Mouse (Mus musculus) limb, embryonic 13.5 days (tissue): Measurements from ENCODE around the gene Hpca. TPM values are rescaled to one million over a fixed set of nuclear protein-coding genes. Genes with fewer than 3 reads are reported as not detected.

Source experiments
- ATAC-seq: fragments of 200-750 bp; cut with Nextera tagmentation; 2 replicates; pipeline ENCODE4 v1.8.0; 2017; ENCODE audit warnings: low read depth, moderate number of reproducible peaks, moderate TSS enrichment; ENCODE audit not compliant: low FRiP score
- H3K27ac ChIP-seq: fragments of 300-500 bp; sonication (generic); 2 replicates; pipeline ENCODE4 v1.5.1; 2015; ENCODE audit warnings: inconsistent platforms, mild to moderate bottlenecking, moderate library complexity
- H3K27me3 ChIP-seq: fragments of 300-500 bp; sonication (generic); 2 replicates; pipeline ENCODE4 v1.6.1; 2015; ENCODE audit warnings: mild to moderate bottlenecking, inconsistent platforms
- H3K36me3 ChIP-seq: fragments of 300-500 bp; sonication (generic); 2 replicates; pipeline ENCODE4 v1.6.1; 2015; ENCODE audit warnings: inconsistent platforms, mild to moderate bottlenecking, moderate library complexity
- H3K4me1 ChIP-seq: fragments of 300-500 bp; sonication (generic); 2 replicates; pipeline ENCODE4 v1.6.1; 2015; ENCODE audit warnings: inconsistent platforms
- H3K4me2 ChIP-seq: fragments of 300-500 bp; sonication (generic); replicated peaks from 2 replicates; pipeline ENCODE4 v1.6.1; 2015; ENCODE audit warnings: inconsistent platforms, mild to moderate bottlenecking, moderate library complexity
- H3K4me3 ChIP-seq: fragments of 300-500 bp; sonication (generic); 2 replicates; pipeline ENCODE4 v1.5.1; 2015; ENCODE audit warnings: moderate library complexity, mild to moderate bottlenecking, inconsistent platforms
- H3K9ac ChIP-seq: fragments of 300-500 bp; sonication (generic); 2 replicates; pipeline ENCODE4 v1.6.1; 2015; ENCODE audit warnings: mild to moderate bottlenecking, inconsistent platforms
- H3K9me3 ChIP-seq: fragments of 300-500 bp; sonication (generic); 2 replicates; pipeline ENCODE4 v1.6.1; 2016; ENCODE audit warnings: inconsistent platforms
- WGBS: fragments of 180-500 bp; shearing (Covaris S2); methylation state at CpG from one replicate; pipeline ENCODE4 v1.1.7; 2015; 5-methylcytosine and 5-hydroxymethylcytosine counted together
- polyA plus RNA-seq: library from polyadenylated mRNA; unstranded; fragments of >200 nt; fragmentation: Nextera tagmentation; extraction: Ambion mirVana; gene quantifications from 2 replicates; pipeline ENCODE4 v1.2.1, GENCODE M21; 2015

The Hpca gene
- polyA plus RNA-seq, 1 experiment from 2014 or later, result 1.2 TPM

DNA sequence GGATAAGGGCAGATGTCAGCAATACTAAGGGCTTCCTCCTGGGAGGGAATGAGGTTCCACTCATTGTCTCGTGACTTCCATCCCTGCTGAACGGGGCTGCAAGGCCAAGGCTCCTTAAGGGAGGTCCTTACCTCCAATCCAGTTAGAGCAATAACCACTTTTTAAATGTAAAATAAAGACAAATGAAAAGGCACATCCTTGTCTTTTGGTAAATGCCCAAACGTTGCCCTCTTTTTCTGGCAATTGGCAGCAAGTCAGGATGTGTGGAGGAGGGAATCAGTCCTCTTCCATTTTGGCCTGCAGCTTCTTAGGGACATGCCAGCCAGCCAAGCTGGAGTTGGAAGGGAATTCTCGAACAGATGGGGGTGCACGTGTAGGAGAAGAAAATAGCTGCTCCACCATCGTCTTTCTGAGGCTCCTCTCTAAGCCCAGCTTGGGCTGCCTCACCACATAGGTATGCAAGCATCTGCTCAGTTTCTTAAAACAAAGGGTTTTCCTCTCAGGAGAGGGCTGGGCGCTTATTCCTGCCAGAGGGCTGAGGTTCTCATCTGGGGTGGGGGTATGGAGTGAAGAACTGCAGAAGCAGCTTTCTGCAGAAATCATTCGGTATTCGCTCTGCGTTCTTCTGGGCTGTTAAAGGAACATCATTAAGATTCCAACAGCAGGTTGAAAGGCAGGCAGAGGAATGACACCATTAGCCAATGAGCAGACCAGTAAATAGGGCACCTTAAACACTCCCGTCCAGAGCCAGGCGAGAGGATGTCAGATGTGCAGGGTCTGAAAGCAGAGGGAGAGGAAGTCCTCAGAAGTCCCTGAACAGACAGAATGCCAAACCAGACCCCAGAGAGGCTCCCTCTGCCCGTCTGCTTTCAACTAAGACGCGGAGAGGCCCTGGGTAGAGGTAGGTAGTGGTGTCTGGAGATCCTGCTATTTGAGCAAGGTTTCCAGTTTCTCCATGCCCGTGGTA lies 22.8 kb upstream of the Hpca start:
- H3K27ac ChIP-seq, result peak overlapping the region; percentile 83
- H3K9ac ChIP-seq, result peak overlapping the region; percentile 45; the same call in 1 of the 2 replicates
- 39% methylated on average over 16 of the region's 16 CpGs for WGBS
- 0 out of 2 replicates have a peak, but pooled peaks cover under 1% of the 10 kb centered on the region for H3K27me3 ChIP-seq
- H3K36me3 ChIP-seq, result peaks cover 43% of the 10 kb centered on the region
- peak; percentile 80 for ATAC-seq
- H3K9me3 ChIP-seq, result no peaks in the 10 kb centered on the region
- H3K4me2 ChIP-seq, result peak overlapping the region; percentile 16; the same call in 1 of the 2 replicates
- H3K4me1 ChIP-seq, result peaks cover 34% of the 10 kb centered on the region
- no peak overlapping the region for H3K4me3 ChIP-seq

DNA sequence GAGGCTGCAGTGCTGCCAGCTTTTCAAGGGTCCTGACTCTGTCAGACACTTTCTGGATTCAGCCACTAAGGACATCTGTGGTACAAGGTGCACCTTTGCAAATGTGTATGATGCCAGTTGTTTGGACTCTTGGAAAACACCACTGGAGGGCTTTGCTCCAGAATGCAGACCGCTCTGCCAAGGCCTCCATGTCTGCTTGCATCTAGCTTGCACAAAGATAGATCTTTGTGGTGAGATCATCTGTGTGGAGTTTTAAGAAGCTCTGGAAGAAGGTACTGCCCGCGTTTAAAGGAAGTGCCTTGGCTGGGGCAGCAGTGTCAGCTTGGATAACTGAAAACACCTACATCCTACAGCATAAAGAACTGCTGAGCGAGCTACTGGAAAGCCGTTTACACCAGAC lies 21.7 kb upstream of the Hpca start:
- H3K4me1 ChIP-seq, result peaks cover 34% of the 10 kb centered on the region
- no peaks in the 10 kb centered on the region for H3K9me3 ChIP-seq
- H3K27me3 ChIP-seq, result peaks cover 10% of the 10 kb centered on the region; the same call in 1 of the 2 replicates
- no peak overlapping the region for H3K9ac ChIP-seq
- no peak for ATAC-seq
- H3K36me3 ChIP-seq, result peaks cover 33% of the 10 kb centered on the region
- no peak overlapping the region for H3K27ac ChIP-seq
- 82% methylated on average over 5 of the region's 5 CpGs for WGBS
- no peak overlapping the region for H3K4me3 ChIP-seq
- H3K4me2 ChIP-seq, result no peak overlapping the region

DNA sequence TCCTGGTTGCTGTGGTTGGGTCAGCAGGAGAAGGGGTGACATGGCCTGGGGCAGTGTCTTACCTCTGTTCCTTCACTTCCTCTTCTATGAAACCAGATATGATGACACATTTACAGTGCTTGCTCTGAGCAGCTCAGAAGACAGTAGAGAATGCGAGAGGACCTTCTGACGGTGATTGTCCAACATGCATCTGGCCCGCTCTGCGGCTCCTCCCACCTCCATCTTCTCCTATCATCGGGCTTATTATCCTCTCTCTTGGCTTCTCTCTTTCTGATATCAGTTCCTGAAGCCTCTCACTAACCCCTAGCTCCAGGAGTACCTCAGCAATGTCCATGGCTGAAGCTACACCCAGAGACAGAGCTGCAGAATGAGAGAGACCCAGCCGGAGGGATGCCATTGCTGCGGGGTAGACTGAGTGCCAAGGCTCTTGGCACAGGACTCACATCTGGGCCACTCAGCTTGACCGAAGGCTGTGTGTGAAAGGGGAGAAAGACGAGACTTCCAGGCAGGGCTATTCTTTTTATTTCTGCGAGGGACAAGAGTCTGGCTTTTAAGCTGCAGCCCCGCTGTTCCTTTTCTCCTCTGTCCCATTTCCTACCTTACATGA lies 20.7 kb upstream of the Hpca start:
- no peak for ATAC-seq
- Histone ChIP-seq H3K9ac (no peak overlapping the region), H3K27ac (no peak overlapping the region), H3K27me3 (peaks cover 20% of the 10 kb centered on the region), H3K4me3 (no peak overlapping the region), H3K4me1 (peaks cover 34% of the 10 kb centered on the region), H3K36me3 (peaks cover 25% of the 10 kb centered on the region), H3K9me3 (no peaks in the 10 kb centered on the region), H3K4me2 (no peak overlapping the region)
- WGBS, result 89% methylated on average over 11 of the region's 11 CpGs

DNA sequence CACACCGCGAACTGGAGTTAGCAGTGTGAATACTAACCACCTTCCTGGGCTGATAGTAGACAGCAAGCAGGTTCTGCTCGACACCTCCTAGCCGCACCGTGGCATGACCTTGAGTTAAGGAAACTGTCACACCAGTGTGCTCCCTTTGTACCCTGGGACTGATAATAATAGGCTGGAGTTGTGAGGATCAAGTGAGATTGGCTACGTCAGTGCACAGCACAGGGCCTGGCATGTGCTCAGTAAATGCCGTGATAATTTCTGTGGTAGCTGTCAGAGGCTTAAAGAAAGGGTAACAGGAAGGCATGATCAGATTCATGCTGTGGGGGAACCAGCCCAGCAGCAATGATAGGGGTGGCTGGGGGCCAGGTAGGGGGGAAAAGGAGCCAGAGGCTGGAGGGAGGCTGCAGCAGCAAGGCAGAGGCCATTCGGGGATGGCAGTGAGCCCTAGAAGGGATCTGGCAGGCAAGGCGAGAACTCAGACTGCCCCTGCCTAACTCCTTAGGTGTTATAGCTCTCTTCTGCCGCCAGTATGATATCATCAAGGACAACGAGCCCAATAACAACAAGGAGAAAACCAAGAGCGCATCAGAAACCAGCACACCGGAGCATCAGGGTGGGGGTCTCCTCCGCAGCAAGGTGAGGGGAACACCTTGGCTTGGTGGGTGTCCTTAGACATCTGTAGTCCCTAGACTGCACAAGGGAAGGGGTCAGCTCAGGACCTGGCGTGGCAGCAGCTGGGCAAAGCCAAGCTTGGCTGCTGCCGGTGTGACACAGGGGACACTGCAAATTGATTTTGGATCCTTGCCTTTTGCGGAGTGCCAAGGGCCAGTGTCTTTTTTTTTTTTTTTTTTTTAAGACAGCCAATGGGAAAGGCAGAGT lies 20.0 kb upstream of the Hpca start:
- Histone ChIP-seq H3K27me3 (peaks cover 26% of the 10 kb centered on the region), H3K27ac (peak overlapping the region; percentile 6; the same call in 1 of the 2 replicates), H3K36me3 (peaks cover 25% of the 10 kb centered on the region), H3K4me3 (no peak overlapping the region), H3K4me2 (no peak overlapping the region), H3K9ac (no peak overlapping the region), H3K4me1 (peaks cover 40% of the 10 kb centered on the region), H3K9me3 (no peaks in the 10 kb centered on the region)
- no peak for ATAC-seq
- whole genome bisulfite sequencing, result 76% methylated on average over 17 of the region's 17 CpGs

DNA sequence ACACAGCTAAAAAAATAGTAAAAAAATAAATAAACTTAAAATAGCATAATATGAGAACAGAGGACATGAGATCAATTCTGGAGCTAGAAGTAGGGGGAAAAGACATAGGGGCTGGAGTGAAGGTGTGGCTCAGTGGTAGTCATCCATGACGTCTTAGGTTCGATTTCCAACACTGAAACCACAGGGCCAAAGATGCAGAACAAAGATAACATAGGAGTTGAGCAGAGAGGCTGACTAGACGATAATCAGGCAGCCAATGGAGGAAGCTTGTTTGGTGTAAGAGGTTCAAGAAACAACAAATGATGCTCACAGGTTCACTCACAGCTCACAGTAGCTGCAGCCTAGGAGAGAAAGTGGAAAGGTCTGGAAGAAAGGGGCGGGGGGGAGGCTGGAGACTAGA lies 19.0 kb upstream of the Hpca start:
- H3K4me1 ChIP-seq, result peaks cover 41% of the 10 kb centered on the region
- 86% methylated on average over 4 of the region's 4 CpGs for WGBS
- no peak overlapping the region for H3K4me3 ChIP-seq
- no peak overlapping the region for H3K9ac ChIP-seq
- H3K36me3 ChIP-seq, result peaks cover 25% of the 10 kb centered on the region
- no peak for ATAC-seq
- H3K27ac ChIP-seq, result no peak overlapping the region
- H3K9me3 ChIP-seq, result no peaks in the 10 kb centered on the region
- peaks cover 34% of the 10 kb centered on the region for H3K27me3 ChIP-seq
- no peak overlapping the region for H3K4me2 ChIP-seq

DNA sequence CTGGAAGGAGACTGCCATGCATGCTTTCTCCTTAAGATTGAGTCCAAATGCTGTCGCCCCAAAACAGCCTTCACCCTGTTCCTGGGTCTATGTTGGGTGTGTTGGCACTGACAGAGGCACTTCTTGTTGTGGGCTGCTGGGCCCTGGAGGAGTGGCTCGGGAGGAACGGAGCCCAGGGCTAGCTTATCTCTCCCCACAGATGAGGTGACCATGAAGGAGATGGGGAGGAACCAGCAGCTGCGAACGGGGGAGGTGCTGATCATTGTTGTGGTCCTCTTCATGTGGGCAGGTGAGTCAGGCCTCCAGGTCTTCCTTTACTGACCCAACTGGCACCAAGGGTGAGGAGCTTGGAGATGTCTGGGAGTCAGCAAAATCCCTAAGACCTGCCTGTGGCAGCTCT lies 17.8 kb upstream of the Hpca start:
- peaks cover 42% of the 10 kb centered on the region for H3K27me3 ChIP-seq
- H3K9ac ChIP-seq, result no peak overlapping the region
- H3K27ac ChIP-seq, result no peak overlapping the region
- H3K36me3 ChIP-seq, result peaks cover 22% of the 10 kb centered on the region
- H3K9me3 ChIP-seq, result no peaks in the 10 kb centered on the region
- WGBS, result 90% methylated on average over 5 of the region's 5 CpGs
- no peak overlapping the region for H3K4me3 ChIP-seq
- no peak overlapping the region for H3K4me2 ChIP-seq
- peaks cover 37% of the 10 kb centered on the region for H3K4me1 ChIP-seq
- ATAC-seq, result no peak

DNA sequence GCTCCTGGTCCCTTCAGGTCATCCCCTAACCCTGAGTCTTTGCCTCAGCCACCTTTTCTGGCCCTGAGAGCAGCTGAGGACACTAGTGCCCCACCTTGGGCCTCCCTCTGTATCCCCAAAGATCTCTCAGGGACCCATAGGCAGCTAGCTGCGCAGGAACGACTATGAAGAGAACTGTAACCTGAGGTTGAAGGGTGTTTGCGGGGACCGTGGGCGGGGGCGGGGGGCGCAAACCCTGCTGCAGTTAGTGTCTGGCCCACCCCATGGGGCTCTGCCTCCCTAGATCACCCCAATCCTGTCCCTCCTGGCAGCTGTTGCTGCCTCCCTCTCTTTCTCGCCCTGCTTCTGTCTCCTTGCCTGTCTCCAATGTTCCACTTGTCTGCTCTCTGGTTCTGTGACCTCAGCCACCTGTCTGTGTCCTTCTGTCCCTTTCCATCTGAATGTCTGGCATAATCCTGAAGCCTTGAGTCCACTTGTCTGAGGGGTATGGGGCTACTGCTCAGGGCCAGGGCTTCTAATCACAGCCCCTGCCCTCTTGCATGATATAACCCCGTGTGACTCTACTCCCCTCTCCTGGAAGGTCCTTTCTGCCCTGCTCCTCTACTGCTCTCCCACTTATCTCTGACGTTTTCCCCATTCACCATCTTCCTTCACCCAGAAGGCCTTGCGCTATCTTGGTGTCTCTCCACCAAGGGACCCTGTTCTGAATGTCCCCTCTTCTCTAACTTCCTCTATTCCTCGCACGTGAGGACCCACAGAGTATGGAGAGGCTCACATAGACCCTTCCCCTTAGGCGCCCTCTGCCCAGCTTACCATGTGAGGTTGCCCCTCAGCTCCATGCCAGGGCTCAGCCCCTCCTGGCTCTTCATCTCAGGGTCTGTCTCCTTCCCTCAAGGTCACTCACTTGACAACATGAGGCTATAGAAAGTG lies 15.8 kb upstream of the Hpca start:
- peak overlapping the region; percentile 78 for H3K9ac ChIP-seq
- peaks cover 42% of the 10 kb centered on the region for H3K27me3 ChIP-seq
- peaks cover 7% of the 10 kb centered on the region; the same call in 1 of the 2 replicates for H3K36me3 ChIP-seq
- peak overlapping the region; percentile 92 for H3K4me2 ChIP-seq
- no peak overlapping the region; the same call in 1 of the 2 replicates for H3K27ac ChIP-seq
- peaks cover 25% of the 10 kb centered on the region for H3K4me1 ChIP-seq
- WGBS, result 48% methylated on average over 14 of the region's 14 CpGs
- H3K9me3 ChIP-seq, result no peaks in the 10 kb centered on the region
- H3K4me3 ChIP-seq, result peak overlapping the region; percentile 64
- 0 out of 2 replicates have a peak, but pooled peaks have one; percentile 16 for ATAC-seq

DNA sequence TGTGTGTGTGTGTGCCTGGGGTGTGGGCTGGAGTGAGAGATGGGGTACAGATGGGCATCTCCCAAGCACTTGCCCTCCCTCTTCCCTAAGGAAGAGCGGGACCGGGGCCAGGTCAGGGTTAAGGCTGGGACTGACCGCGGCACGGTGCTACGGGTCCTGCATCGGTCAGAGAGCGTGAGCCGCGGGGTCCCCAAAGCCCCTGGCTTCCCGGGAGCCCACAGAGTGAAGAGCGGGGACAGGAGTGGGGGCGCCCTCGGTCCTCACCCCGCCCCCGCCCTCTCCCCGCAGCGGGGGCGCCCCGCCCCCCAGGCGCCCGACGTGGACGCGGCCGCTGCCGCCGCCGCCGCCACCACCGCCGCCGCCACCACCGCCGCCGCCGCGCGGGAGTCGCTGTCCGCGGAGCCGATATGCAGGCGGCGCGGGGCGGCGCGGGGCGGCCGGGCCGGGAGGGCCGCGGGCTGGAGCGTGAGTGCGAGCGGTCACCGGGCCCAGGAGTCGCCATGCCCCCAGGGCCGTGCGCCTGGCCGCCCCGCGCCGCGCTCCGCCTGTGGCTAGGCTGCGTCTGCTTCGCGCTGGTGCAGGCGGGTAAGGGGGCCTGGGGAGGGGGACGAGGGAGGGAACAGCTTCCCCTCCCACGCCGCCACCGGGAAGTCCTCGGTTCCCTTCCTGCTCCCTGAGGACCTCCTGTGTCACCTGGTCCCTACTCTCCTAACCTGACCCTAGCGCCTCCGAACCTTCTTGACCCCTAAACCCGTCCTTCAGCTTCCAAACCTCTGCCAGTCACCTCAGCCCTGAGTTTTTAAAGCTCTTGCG lies 14.9 kb upstream of the Hpca start, which contains the start of gene Fndc5:
Gene Fndc5 (plus strand): TSS at position 421 of the 813 bp plus-strand sequence.
- Histone ChIP-seq H3K27me3 (peaks cover 42% of the 10 kb centered on the region), H3K36me3 (0 out of 2 replicates have a peak, but pooled peaks cover 3% of the 10 kb centered on the region), H3K9ac (peak within 1 kb of the TSS; percentile 78), H3K4me2 (peak within 1 kb of the TSS; percentile 92), H3K27ac (no peak within 1 kb of the TSS; the same call in 1 of the 2 replicates), H3K4me3 (peak within 1 kb of the TSS; percentile 64), H3K9me3 (no peaks in the 10 kb centered on the region), H3K4me1 (peaks cover 21% of the 10 kb centered on the region)
- ATAC-seq, result peak; percentile 17; the same call in 1 of the 2 replicates
- 0% methylated on average over 31 of the region's 80 CpGs for WGBS

DNA sequence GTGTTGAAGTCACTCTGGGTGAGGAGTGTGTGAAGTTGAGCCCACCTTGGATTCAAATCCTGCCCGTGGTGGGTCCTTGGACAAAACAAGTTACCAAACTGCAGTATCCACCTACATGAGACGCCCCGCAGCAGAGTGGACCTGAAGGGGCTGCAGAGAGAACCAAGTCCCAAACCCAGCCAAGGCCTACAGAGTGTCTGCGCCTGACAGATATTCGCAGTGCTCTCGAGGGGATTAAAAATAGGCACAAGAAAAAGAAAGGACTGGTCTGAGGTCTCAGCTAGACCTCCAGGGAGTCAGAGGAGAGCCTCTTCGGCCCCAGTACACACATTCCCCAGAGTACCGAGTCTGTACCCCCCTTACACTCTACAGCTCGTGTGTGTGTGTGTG lies 14.3 kb upstream of the Hpca start:
- H3K27me3 ChIP-seq, result peaks cover 42% of the 10 kb centered on the region
- 30% methylated on average over 9 of the region's 9 CpGs for WGBS
- peaks cover 23% of the 10 kb centered on the region for H3K4me1 ChIP-seq
- no peak overlapping the region for H3K27ac ChIP-seq
- peak overlapping the region; percentile 64 for H3K4me3 ChIP-seq
- H3K36me3 ChIP-seq, result 0 out of 2 replicates have a peak, but pooled peaks cover 3% of the 10 kb centered on the region
- H3K9ac ChIP-seq, result peak overlapping the region; percentile 78
- no peaks in the 10 kb centered on the region for H3K9me3 ChIP-seq
- no peak for ATAC-seq
- peak overlapping the region; percentile 92 for H3K4me2 ChIP-seq

DNA sequence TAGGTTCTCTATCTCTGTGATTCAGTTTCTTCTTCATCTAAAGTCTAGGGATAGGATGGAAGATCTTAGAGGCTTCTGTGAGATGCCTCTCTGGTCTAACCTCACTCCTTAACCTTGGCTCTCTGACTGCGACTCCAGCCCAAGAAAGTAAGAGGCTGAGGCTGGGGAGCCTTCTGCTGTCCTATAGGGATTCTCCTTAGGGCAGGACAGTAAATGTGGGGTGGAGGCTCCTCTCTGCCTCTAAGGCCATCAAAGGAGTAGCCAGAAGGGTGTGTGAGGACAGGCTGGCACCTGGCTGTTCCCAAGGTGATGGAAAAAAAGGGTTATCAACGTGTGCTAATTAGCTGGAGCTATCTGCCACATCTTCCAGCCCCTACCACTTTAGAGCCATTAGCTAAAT lies 13.8 kb upstream of the Hpca start:
- WGBS, result 53% methylated on average over 2 of the region's 2 CpGs
- H3K36me3 ChIP-seq, result 0 out of 2 replicates have a peak, but pooled peaks cover 3% of the 10 kb centered on the region
- no peak for ATAC-seq
- peak overlapping the region; percentile 64 for H3K4me3 ChIP-seq
- H3K4me2 ChIP-seq, result no peak overlapping the region; the same call in 1 of the 2 replicates
- peaks cover 28% of the 10 kb centered on the region for H3K4me1 ChIP-seq
- H3K27me3 ChIP-seq, result peaks cover 42% of the 10 kb centered on the region
- H3K9ac ChIP-seq, result no peak overlapping the region
- H3K9me3 ChIP-seq, result no peaks in the 10 kb centered on the region
- no peak overlapping the region for H3K27ac ChIP-seq
